Mouse (Mus musculus): Measurements from ENCODE around the gene Olfr1443. TPM values are rescaled to one million over a fixed set of nuclear protein-coding genes. Genes with fewer than 3 reads are reported as not detected.
"Not testable (repeated sequence)": the region's sequence is repeated elsewhere in the genome, so short reads cannot be mapped to it uniquely, and the experiment has no call there.

The Olfr1443 gene
- polyA plus RNA-seq, 1 experiment, result not detected

DNA sequence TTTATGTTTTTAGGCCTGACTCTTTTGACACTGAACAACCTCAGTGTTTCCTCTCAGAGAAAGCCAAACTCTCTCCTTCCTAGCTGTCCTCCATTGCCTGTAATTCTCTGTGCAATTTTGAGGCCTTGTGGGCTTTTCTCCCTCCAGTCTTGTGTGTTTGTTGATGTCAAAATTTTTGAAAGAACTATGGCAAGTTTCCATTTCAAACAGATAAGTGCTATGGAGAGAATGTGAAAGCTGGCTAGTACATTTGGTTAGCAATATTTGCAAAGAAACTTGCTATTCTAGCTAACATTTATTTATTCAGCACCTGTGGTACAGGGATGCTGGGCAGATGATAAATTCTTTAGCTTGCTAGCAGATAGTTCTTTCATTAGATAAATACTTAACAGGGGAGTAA is 18.3 kb downstream of the Olfr1443 start:
- no peak for DNase-seq
- Histone ChIP-seq H3K27ac (ENCODE audit: control insufficient read depth, insufficient read depth, low read length) (no peak overlapping the region), H3K4me3 (ENCODE audit: control insufficient read depth, insufficient read depth, low read length) (no peak overlapping the region), H3K27me3 (ENCODE audit: control insufficient read depth, insufficient read depth, low read length) (no peaks in the 10 kb centered on the region), H3K4me1 (replicated peaks; ENCODE audit: control insufficient read depth, insufficient read depth, low read length) (no peaks in the 10 kb centered on the region), H3K36me3 (ENCODE audit: control insufficient read depth, insufficient read depth, low read length) (no peaks in the 10 kb centered on the region)
- no peak for TF ChIP-seq CTCF (IDR thresholded peaks at IDR 0.05; ENCODE audit: borderline replicate concordance, control insufficient read depth, extremely low read depth, insufficient read depth, low read length, poor library complexity)
- no peak for TF ChIP-seq POLR2A (IDR thresholded peaks at IDR 0.05; ENCODE audit: control insufficient read depth, extremely low read depth, insufficient read depth, low read length, poor library complexity)

DNA sequence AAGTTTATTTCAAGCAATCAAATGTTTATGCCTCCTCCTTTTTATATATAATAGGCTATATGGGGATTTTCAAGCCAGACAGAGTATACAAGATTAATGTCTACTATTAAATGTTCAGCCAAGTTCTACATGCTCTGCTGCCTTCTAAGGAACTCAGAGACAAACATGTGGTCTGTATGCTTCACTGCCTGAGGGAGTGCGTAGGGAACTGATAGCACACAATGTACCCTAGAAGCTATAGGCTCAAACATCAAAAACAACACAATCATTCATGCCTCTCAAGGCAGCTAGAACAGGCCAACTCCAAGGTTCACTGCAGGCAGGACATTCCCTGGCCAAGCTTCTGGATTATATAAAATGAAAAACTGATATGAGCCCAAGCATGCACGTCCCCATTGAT is 30.5 kb downstream of the Olfr1443 start:
- Histone ChIP-seq H3K36me3 (ENCODE audit: control insufficient read depth, insufficient read depth, low read length) (no peaks in the 10 kb centered on the region), H3K27ac (ENCODE audit: control insufficient read depth, insufficient read depth, low read length) (no peak overlapping the region), H3K27me3 (ENCODE audit: control insufficient read depth, insufficient read depth, low read length) (no peaks in the 10 kb centered on the region), H3K4me3 (ENCODE audit: control insufficient read depth, insufficient read depth, low read length) (no peak overlapping the region), H3K4me1 (replicated peaks; ENCODE audit: control insufficient read depth, insufficient read depth, low read length) (no peaks in the 10 kb centered on the region)
- no peak for DNase-seq
- 95% methylated on average over 2 of the region's 2 CpGs for WGBS
- TF ChIP-seq POLR2A (IDR thresholded peaks at IDR 0.05; ENCODE audit: control insufficient read depth, extremely low read depth, insufficient read depth, low read length, poor library complexity) (no peak), CTCF (IDR thresholded peaks at IDR 0.05; ENCODE audit: borderline replicate concordance, control insufficient read depth, extremely low read depth, insufficient read depth, low read length, poor library complexity) (no peak)

DNA sequence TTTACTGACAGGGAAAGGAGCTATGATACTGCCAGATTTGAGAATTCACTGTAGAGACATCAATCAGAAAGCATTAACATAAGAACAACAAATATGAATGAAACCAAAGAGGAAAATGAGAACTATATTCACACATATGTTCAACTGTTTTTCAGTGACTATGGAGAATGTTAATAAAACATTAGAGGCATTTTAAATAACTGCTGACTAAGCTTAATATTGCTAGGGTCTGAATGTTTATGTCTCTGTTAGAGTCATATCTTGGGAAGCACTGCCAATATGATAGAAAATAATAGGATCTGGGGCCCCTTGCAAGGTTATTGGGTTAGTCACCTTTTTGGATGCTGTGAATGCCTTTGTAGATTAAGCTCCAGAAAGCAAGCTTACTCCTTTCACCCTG is 31.1 kb downstream of the Olfr1443 start:
- Histone ChIP-seq H3K4me3 (ENCODE audit: control insufficient read depth, insufficient read depth, low read length) (no peak overlapping the region), H3K36me3 (ENCODE audit: control insufficient read depth, insufficient read depth, low read length) (no peaks in the 10 kb centered on the region), H3K4me1 (replicated peaks; ENCODE audit: control insufficient read depth, insufficient read depth, low read length) (no peaks in the 10 kb centered on the region), H3K27ac (ENCODE audit: control insufficient read depth, insufficient read depth, low read length) (no peak overlapping the region), H3K27me3 (ENCODE audit: control insufficient read depth, insufficient read depth, low read length) (no peaks in the 10 kb centered on the region)
- no peak for DNase-seq
- TF ChIP-seq POLR2A (IDR thresholded peaks at IDR 0.05; ENCODE audit: control insufficient read depth, extremely low read depth, insufficient read depth, low read length, poor library complexity), result no peak
- no peak for TF ChIP-seq CTCF (IDR thresholded peaks at IDR 0.05; ENCODE audit: borderline replicate concordance, control insufficient read depth, extremely low read depth, insufficient read depth, low read length, poor library complexity)

DNA sequence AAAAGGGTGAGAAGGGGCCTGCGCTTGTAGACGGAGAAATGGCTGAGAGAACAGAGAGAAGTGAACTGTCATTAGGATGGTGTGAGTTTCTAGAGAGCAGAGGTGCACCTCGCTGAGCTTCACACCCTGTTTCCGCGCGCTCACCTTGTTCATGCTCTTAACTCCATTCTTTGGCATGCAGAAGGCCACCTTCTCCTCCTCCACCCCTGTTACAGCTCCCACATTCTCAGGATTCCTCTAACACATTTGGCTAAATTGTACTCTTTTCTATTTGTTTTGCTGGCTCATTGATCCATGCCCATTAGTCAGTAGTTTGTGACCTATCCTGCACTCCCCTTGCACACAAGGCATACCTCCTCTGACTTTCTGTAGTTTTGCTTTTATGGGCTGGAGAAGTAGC is 41.3 kb downstream of the Olfr1443 start:
- Histone ChIP-seq H3K4me1 (replicated peaks; ENCODE audit: control insufficient read depth, insufficient read depth, low read length) (no peaks in the 10 kb centered on the region), H3K4me3 (ENCODE audit: control insufficient read depth, insufficient read depth, low read length) (no peak overlapping the region), H3K27ac (ENCODE audit: control insufficient read depth, insufficient read depth, low read length) (no peak overlapping the region), H3K36me3 (ENCODE audit: control insufficient read depth, insufficient read depth, low read length) (no peaks in the 10 kb centered on the region), H3K27me3 (ENCODE audit: control insufficient read depth, insufficient read depth, low read length) (no peaks in the 10 kb centered on the region)
- TF ChIP-seq POLR2A (IDR thresholded peaks at IDR 0.05; ENCODE audit: control insufficient read depth, extremely low read depth, insufficient read depth, low read length, poor library complexity) (no peak), CTCF (IDR thresholded peaks at IDR 0.05; ENCODE audit: borderline replicate concordance, control insufficient read depth, extremely low read depth, insufficient read depth, low read length, poor library complexity) (no peak)
- DNase-seq, result no peak
- WGBS, result 89% methylated on average over 6 of the region's 6 CpGs

DNA sequence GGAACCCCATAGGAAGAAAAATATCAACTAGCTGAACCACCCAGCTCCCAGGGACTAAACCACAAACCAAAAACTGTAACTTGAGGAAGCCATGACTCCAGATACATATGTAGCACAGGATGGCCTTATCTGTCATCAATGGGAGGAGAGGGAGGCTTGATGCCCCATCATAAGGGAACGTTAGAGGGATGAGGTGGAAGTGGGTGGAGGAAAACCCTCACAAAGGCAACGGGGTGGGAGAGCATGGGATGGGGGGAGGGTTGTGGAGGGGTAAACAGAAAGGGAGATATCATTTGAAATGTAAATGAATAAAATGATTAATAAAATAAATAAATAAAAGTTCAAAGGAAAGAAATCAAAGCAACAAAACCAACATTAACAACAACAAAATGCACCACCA is 42.6 kb downstream of the Olfr1443 start:
- Histone ChIP-seq H3K4me1 (replicated peaks; ENCODE audit: control insufficient read depth, insufficient read depth, low read length) (no peaks in the 10 kb centered on the region), H3K27me3 (ENCODE audit: control insufficient read depth, insufficient read depth, low read length) (no peaks in the 10 kb centered on the region), H3K4me3 (ENCODE audit: control insufficient read depth, insufficient read depth, low read length) (no peak overlapping the region), H3K36me3 (ENCODE audit: control insufficient read depth, insufficient read depth, low read length) (no peaks in the 10 kb centered on the region), H3K27ac (ENCODE audit: control insufficient read depth, insufficient read depth, low read length) (no peak overlapping the region)
- 25% methylated on average over 2 of the region's 2 CpGs for WGBS
- no peak for DNase-seq
- no peak for TF ChIP-seq CTCF (IDR thresholded peaks at IDR 0.05; ENCODE audit: borderline replicate concordance, control insufficient read depth, extremely low read depth, insufficient read depth, low read length, poor library complexity)
- TF ChIP-seq POLR2A (IDR thresholded peaks at IDR 0.05; ENCODE audit: control insufficient read depth, extremely low read depth, insufficient read depth, low read length, poor library complexity), result no peak

DNA sequence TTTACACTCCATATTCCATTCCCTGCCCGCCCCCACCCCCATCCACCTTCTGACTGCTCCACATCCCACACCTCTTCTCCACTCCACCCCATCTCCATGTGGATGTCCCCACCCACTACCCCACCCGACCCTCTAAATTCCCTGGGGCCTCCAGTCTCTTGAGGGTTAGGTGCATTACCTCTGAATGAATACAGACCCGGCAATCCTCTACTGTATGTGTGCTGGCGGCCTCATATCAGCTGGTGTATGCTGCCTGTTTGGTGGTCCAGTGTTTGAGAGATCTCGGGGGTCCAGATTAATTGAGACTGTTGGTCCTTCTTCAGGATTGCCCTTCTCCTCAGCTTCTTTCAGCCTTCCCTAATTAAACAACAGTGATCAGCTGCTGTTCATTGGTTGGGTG is 43.0 kb downstream of the Olfr1443 start:
- not testable (repeated sequence) for DNase-seq; H3K4me3 ChIP-seq (ENCODE audit: control insufficient read depth, insufficient read depth, low read length)
- 92% methylated on average over 5 of the region's 5 CpGs for WGBS

DNA sequence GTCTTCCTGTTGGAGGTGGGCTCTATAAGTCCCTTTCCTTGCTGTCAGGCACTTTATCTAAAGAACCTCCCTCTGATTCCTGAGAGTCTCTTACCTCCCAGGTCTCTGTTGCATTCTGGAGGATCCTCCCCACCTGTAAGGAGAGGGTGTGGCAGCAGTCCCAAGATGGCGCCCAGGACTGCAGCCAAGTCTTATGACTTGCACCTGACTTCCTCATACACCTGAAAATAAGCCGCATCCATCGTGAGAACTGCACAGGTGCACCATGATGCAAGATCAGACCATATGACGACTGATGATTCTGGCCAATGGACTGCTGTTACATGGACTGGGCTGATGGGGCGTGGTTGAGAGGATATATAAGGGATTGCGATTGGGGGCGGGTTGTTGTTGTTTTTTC is 43.7 kb downstream of the Olfr1443 start:
- H3K27ac ChIP-seq (ENCODE audit: control insufficient read depth, insufficient read depth, low read length); H3K27me3 ChIP-seq (ENCODE audit: control insufficient read depth, insufficient read depth, low read length); DNase-seq; H3K4me1 ChIP-seq (replicated peaks; ENCODE audit: control insufficient read depth, insufficient read depth, low read length); H3K36me3 ChIP-seq (ENCODE audit: control insufficient read depth, insufficient read depth, low read length); H3K4me3 ChIP-seq (ENCODE audit: control insufficient read depth, insufficient read depth, low read length): not testable (repeated sequence)
- WGBS, result 96% methylated on average over 7 of the region's 7 CpGs

More for the DNA sequence above, 43.0 kb downstream of the Olfr1443 start:
- H3K36me3 ChIP-seq (ENCODE audit: control insufficient read depth, insufficient read depth, low read length); H3K4me1 ChIP-seq (replicated peaks; ENCODE audit: control insufficient read depth, insufficient read depth, low read length); H3K27me3 ChIP-seq (ENCODE audit: control insufficient read depth, insufficient read depth, low read length); H3K27ac ChIP-seq (ENCODE audit: control insufficient read depth, insufficient read depth, low read length): not testable (repeated sequence)
